Mouse (Mus musculus) kidney, embryonic 15.5 days (tissue): ENCODE measurements around the gene Ech1. TPM values are rescaled to one million over a fixed set of nuclear protein-coding genes. Genes with fewer than 3 reads are reported as not detected.
"Not testable (repeated sequence)": the region's sequence is repeated elsewhere in the genome, so short reads cannot be mapped to it uniquely, and the experiment has no call there.

Experiments
- ATAC-seq: fragments of 200-750 bp; cut with Nextera tagmentation; replicated peaks from 2 replicates; pipeline ENCODE4 v1.8.0; 2017; ENCODE audit warnings: moderate TSS enrichment; ENCODE audit not compliant: low FRiP score
- H3K27ac ChIP-seq: fragments of 300-500 bp; sonication (generic); 2 replicates; pipeline ENCODE4 v1.5.1; 2015; ENCODE audit warnings: mild to moderate bottlenecking, inconsistent platforms
- H3K27me3 ChIP-seq: fragments of 300-500 bp; sonication (generic); 2 replicates; pipeline ENCODE4 v1.6.1; 2015; ENCODE audit warnings: inconsistent platforms
- H3K36me3 ChIP-seq: fragments of 300-500 bp; sonication (generic); 2 replicates; pipeline ENCODE4 v1.6.1; 2015; ENCODE audit warnings: inconsistent platforms
- H3K4me1 ChIP-seq: fragments of 300-500 bp; sonication (generic); 2 replicates; pipeline ENCODE4 v1.6.1; 2015; ENCODE audit warnings: inconsistent platforms
- H3K4me2 ChIP-seq: fragments of 300-500 bp; sonication (generic); 2 replicates; pipeline ENCODE4 v1.6.1; 2015; ENCODE audit warnings: moderate library complexity, mild to moderate bottlenecking, inconsistent platforms
- H3K4me3 ChIP-seq: fragments of 300-500 bp; sonication (generic); replicated peaks from 2 replicates; pipeline ENCODE4 v1.5.1; 2015; ENCODE audit warnings: mild to moderate bottlenecking, inconsistent platforms
- H3K9ac ChIP-seq: fragments of 300-500 bp; sonication (generic); 2 replicates; pipeline ENCODE4 v1.6.1; 2015; ENCODE audit warnings: mild to moderate bottlenecking, inconsistent platforms
- H3K9me3 ChIP-seq: fragments of 300-500 bp; sonication (generic); replicated peaks from 2 replicates; pipeline ENCODE4 v1.6.1; 2016; ENCODE audit warnings: inconsistent platforms
- WGBS: fragments of 180-500 bp; shearing (Covaris S2); methylation state at CpG from one replicate; pipeline ENCODE4 v1.1.7; 2015; ENCODE audit warnings: mixed read lengths; 5-methylcytosine and 5-hydroxymethylcytosine counted together
- polyA plus RNA-seq: library from polyadenylated mRNA; unstranded; fragments of >200 nt; fragmentation: Nextera tagmentation; extraction: Ambion mirVana; gene quantifications from 2 replicates; pipeline ENCODE4 v1.2.1, GENCODE M21; 2015

The Ech1 gene
- polyA plus RNA-seq, 1 experiment from 2014 or later = 164 TPM

- not testable (repeated sequence) for H3K27me3 ChIP-seq, H3K9me3 ChIP-seq, H3K4me3 ChIP-seq, H3K36me3 ChIP-seq, H3K9ac ChIP-seq, H3K27ac ChIP-seq
- peak; percentile 53; the same call in 1 of the 2 replicates for ATAC-seq
- 29% methylated on average over 23 of the region's 23 CpGs for WGBS
- H3K4me2 ChIP-seq = peak overlapping the region; percentile 48
- H3K4me1 ChIP-seq = peaks cover 29% of the 10 kb centered on the region
Measured at GRCm38 (mm10) chr7:28867508-28868340, 42.7 kb downstream of the Ech1 start.

DNA sequence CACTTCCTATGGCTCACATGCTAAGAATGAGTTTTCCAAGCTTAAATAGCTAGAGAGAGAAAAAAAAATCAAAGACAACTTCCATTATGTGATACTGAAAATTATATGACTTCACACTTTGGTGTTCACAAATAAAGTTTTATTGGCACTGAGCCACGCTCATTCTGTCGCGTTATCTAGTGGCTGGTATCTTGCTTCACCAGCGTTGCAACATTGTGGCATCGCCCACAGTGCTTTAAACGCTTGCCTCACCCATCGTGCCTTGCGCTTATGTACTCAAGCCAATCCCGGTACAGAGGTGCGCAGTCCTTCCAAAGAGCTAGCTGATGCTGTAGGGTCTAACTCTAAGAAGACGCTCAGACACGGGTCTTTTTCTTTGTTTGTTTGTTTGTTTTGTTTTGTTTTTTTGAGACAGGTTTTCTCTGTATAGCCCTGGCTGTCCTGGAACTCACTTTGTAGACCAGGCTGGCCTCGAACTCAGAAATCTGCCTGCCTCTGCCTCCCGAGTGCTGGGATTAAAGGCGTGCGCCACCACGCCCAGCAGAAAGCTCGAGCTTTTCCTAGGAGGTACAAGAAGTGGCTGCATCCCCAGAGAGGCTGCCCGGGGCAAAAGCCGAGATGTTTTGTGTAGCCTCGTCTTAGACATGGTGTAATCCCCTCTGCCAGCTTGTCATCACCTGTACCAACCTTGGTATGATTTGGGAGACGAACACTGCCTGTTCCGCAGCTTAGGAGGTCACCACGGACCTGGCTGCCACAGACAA, 46.1 kb downstream of the Ech1 start:
- WGBS = 89% methylated on average over 24 of the region's 24 CpGs
- Histone ChIP-seq H3K9ac (no peak overlapping the region), H3K36me3 (no peaks in the 10 kb centered on the region), H3K4me3 (no peak overlapping the region), H3K27ac (no peak overlapping the region), H3K4me1 (peaks cover 14% of the 10 kb centered on the region), H3K4me2 (no peak overlapping the region), H3K9me3 (no peaks in the 10 kb centered on the region), H3K27me3 (no peaks in the 10 kb centered on the region)
- ATAC-seq = no peak

DNA sequence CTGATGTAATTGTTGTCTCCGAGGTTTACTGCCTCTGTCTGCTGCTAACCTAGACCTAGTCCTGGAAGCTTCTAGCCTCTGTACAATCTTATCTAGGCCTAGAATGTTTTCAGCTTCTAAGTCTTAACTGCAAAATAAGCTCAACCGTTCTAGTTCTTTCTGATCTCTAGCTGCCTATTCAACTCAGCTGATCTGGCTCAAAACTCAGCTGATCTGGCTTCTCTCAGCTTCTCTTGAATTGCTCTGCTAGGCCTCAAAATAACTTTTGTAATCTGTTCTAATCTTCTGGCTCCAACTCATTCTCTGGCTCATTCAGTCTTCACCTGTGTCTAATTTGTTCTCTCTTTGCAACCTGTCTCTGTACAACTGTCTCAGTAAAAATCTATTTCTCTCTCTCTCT, 49.5 kb downstream of the Ech1 start:
- Histone ChIP-seq H3K36me3 (no peaks in the 10 kb centered on the region), H3K4me1 (no peaks in the 10 kb centered on the region), H3K4me2 (no peak overlapping the region), H3K27ac (no peak overlapping the region), H3K27me3 (no peaks in the 10 kb centered on the region), H3K9ac (no peak overlapping the region), H3K9me3 (no peaks in the 10 kb centered on the region), H3K4me3 (no peak overlapping the region)
- WGBS = 65% methylated on average over 2 of the region's 2 CpGs
- ATAC-seq = no peak

DNA sequence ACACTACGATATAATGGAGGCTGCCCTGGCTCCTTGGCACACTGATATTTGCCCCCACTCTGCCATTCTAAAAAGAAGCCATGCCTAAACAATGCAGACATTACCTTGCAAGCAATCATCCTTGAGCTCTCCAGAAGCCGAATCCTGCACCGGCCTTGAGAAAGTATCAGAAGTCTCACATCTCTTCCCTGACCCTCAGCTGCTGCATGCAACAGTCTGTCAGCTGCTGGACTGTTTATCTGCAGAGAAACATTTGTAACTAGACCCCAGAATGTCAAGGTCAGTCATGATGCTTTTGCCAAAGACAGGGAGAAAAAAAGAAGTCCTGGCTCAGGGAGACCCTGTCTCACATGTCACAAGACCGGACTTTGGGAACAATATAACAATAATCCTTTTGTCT, 51.1 kb downstream of the Ech1 start:
- H3K36me3 ChIP-seq = no peaks in the 10 kb centered on the region
- H3K4me1 ChIP-seq = peaks cover 5% of the 10 kb centered on the region
- no peaks in the 10 kb centered on the region for H3K27me3 ChIP-seq
- 68% methylated on average over 4 of the region's 4 CpGs for WGBS
- no peak overlapping the region for H3K4me2 ChIP-seq
- no peak overlapping the region for H3K27ac ChIP-seq
- H3K4me3 ChIP-seq = no peak overlapping the region
- no peak overlapping the region for H3K9ac ChIP-seq
- no peak for ATAC-seq
- H3K9me3 ChIP-seq = no peaks in the 10 kb centered on the region

- WGBS = 88% methylated on average over 7 of the region's 7 CpGs
- no peak overlapping the region for H3K4me2 ChIP-seq
- peaks cover 12% of the 10 kb centered on the region for H3K4me1 ChIP-seq
- H3K27ac ChIP-seq = no peak overlapping the region
- ATAC-seq = no peak
- no peak overlapping the region for H3K9ac ChIP-seq
- no peaks in the 10 kb centered on the region for H3K36me3 ChIP-seq
- H3K9me3 ChIP-seq = no peaks in the 10 kb centered on the region
- no peak overlapping the region for H3K4me3 ChIP-seq
- H3K27me3 ChIP-seq = no peaks in the 10 kb centered on the region
Measured at GRCm38 (mm10) chr7:28877155-28877554, 52.1 kb downstream of the Ech1 start.

DNA sequence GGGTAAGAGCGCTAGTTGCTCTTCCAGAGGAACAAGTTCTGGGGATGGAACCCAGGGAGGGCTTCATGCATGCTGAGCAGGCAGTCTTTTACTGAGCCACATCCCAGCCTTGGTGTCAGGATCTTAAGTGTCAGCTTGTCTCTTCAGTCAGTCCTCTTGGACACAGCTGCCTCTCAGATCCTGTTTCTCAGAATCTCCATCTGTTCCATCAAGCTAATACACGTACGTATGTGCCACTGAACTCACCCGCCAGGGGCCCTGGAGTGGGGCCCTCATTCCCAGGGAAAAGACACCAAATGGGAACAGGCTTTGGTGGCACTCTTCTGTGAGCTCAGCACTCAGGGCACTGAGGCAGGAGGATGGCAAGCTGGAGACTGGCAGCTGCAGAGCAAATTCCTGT, 52.8 kb downstream of the Ech1 start:
- Histone ChIP-seq H3K4me3 (no peak overlapping the region), H3K4me2 (no peak overlapping the region), H3K9me3 (no peaks in the 10 kb centered on the region), H3K4me1 (peaks cover 12% of the 10 kb centered on the region), H3K27ac (no peak overlapping the region), H3K9ac (no peak overlapping the region), H3K27me3 (no peaks in the 10 kb centered on the region), H3K36me3 (no peaks in the 10 kb centered on the region)
- WGBS = 59% methylated on average over 4 of the region's 4 CpGs
- no peak for ATAC-seq

DNA sequence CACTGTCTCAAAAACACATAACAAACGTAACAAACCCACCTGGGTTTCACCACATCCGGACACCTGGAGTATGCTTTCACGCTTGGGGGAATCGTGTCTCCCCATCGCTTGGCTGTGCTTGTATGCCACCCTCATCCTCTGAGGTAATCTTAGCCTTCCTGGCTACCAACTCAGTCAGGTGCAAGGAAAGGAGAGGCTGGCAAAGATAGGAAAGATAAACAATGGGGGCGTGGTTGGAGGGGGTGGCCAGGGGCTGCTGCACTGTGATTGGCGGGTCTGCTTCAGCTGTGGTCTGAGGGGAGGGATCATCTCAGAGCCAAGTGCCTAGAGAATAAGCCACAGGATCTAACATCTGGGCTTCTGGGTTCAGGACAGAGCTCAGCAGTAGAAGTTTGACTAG, 54.6 kb downstream of the Ech1 start:
- Histone ChIP-seq H3K4me2 (no peak overlapping the region), H3K4me3 (no peak overlapping the region), H3K27ac (no peak overlapping the region), H3K9me3 (no peaks in the 10 kb centered on the region), H3K9ac (no peak overlapping the region), H3K27me3 (no peaks in the 10 kb centered on the region), H3K36me3 (no peaks in the 10 kb centered on the region), H3K4me1 (peaks cover 12% of the 10 kb centered on the region)
- ATAC-seq = no peak
- 77% methylated on average over 7 of the region's 7 CpGs for WGBS

- Histone ChIP-seq H3K27ac (no peak overlapping the region), H3K4me3 (no peak overlapping the region), H3K27me3 (no peaks in the 10 kb centered on the region), H3K36me3 (no peaks in the 10 kb centered on the region), H3K4me2 (no peak overlapping the region), H3K9me3 (no peaks in the 10 kb centered on the region), H3K4me1 (peaks cover 12% of the 10 kb centered on the region), H3K9ac (no peak overlapping the region)
- no peak for ATAC-seq
- 68% methylated on average over 10 of the region's 10 CpGs for WGBS
Measured at GRCm38 (mm10) chr7:28880554-28880953, 55.5 kb downstream of the Ech1 start.

GRCm38 (mm10) chr7:28881199-28881598, 56.2 kb downstream of the Ech1 start, which contains the start of gene Capn12:
Gene Capn12, plus strand, starts transcription at chr7:28881422.
- H3K9ac ChIP-seq = no peak within 1 kb of the TSS
- 27% methylated on average over 13 of the region's 13 CpGs for WGBS
- peak within 1 kb of the TSS; percentile 25 for H3K4me2 ChIP-seq
- H3K27me3 ChIP-seq = 0 out of 2 replicates have a peak, but pooled peaks cover under 1% of the 10 kb centered on the region
- no peaks in the 10 kb centered on the region for H3K9me3 ChIP-seq
- H3K4me3 ChIP-seq = no peak within 1 kb of the TSS
- H3K4me1 ChIP-seq = peaks cover 12% of the 10 kb centered on the region
- no peak for ATAC-seq
- H3K27ac ChIP-seq = 0 out of 2 replicates have a peak within 1 kb of the TSS, but pooled peaks have one; percentile 9
- no peaks in the 10 kb centered on the region for H3K36me3 ChIP-seq

Other genes starting within 250 kb of the Ech1 start
- gene Samd4b, start 227.1 kb upstream of the Ech1 start, polyA plus RNA-seq = 28.8 and 33.6 TPM in 2 replicates
- gene Pak4, start 227.0 kb upstream of the Ech1 start, polyA plus RNA-seq = 63.9 and 72.1 TPM in 2 replicates
- not detected in 2 replicates for gene Acp7, start 193.9 kb upstream of the Ech1 start, polyA plus RNA-seq
- gene Fbxo27, start 132.4 kb upstream of the Ech1 start, polyA plus RNA-seq = 5.4 and 9.1 TPM in 2 replicates
- 8.2 and 9.2 TPM in 2 replicates for gene Fbxo17, start 108.4 kb upstream of the Ech1 start, polyA plus RNA-seq
- gene Mrps12, start 83.4 kb upstream of the Ech1 start, polyA plus RNA-seq = 144 and 152 TPM in 2 replicates
- 30.0 and 30.8 TPM in 2 replicates for gene Sars2, start 83.2 kb upstream of the Ech1 start, polyA plus RNA-seq
- not detected in 2 replicates for gene Ccer2, start 69.0 kb upstream of the Ech1 start, polyA plus RNA-seq
- 57.2 and 67.6 TPM in 2 replicates for gene Sirt2, start 58.5 kb upstream of the Ech1 start, polyA plus RNA-seq
- 41.6 and 45.2 TPM in 2 replicates for gene Nfkbib, start 57.7 kb upstream of the Ech1 start, polyA plus RNA-seq
- gene Rinl, start 36.2 kb upstream of the Ech1 start, polyA plus RNA-seq = 6.2 and 7.4 TPM in 2 replicates
- 264 and 265 TPM in 2 replicates for gene Hnrnpl, start 16.7 kb upstream of the Ech1 start, polyA plus RNA-seq
- gene Lgals4, start 8.6 kb downstream of the Ech1 start, polyA plus RNA-seq = 12.0 and 32.1 TPM in 2 replicates
- gene Lgals7, start 38.6 kb downstream of the Ech1 start, polyA plus RNA-seq = 1.9 and 3.1 TPM in 2 replicates
- gene Capn12, start 56.2 kb downstream of the Ech1 start, polyA plus RNA-seq = 0.36 and 0.64 TPM in 2 replicates
- gene Actn4, start 137.1 kb downstream of the Ech1 start, polyA plus RNA-seq = 288 and 312 TPM in 2 replicates
- gene Eif3k, start 156.6 kb downstream of the Ech1 start, polyA plus RNA-seq = 401 and 402 TPM in 2 replicates
- 9.0 and 9.6 TPM in 2 replicates for gene Map4k1, start 156.8 kb downstream of the Ech1 start, polyA plus RNA-seq